Mouse (Mus musculus): ENCODE measurements around the gene Sppl2b. TPM values are rescaled to one million over a fixed set of nuclear protein-coding genes. Genes with fewer than 3 reads are reported as not detected.

Sppl2b gene
- polyA plus RNA-seq, 1 experiment from 2014 or later: 17.7 TPM

- H3K4me2 ChIP-seq (replicated peaks; ENCODE audit: low read depth): no peak overlapping the region
- 32% methylated on average over 10 of the region's 10 CpGs for WGBS
- ATAC-seq (ENCODE audit: low FRiP score, low TSS enrichment): no peak; the same call in 1 of the 2 replicates
Measured at GRCm38 (mm10) chr10:80881301-80881700, 26.2 kb downstream of the Sppl2b start.

DNA sequence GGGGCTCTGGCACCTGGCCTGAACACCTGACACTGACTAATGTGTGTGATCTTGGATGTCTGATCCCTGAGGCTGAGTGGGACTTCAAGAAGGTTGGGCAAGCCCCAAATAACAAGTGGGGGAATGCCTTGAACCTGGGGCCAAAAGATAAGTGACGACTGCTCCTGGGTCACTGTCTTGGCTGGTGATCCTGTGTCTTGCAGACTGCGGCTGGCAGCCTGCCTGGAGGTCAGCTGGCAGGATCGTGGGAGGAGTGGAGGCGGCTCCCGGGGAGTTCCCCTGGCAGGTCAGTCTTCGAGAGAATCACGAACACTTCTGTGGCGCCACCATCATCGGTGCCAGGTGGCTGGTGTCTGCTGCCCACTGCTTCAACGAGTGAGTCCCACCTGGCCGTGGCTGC is 32.1 kb downstream of the Sppl2b start:
- Histone ChIP-seq H3K27ac (replicated peaks) (no peak overlapping the region), H3K9ac (ENCODE audit: low read length) (no peak overlapping the region), H3K4me1 (replicated peaks; ENCODE audit: control insufficient read depth, insufficient read depth) (no peaks in the 10 kb centered on the region), H3K36me3 (ENCODE audit: control insufficient read depth, insufficient read depth, low read length) (no peaks in the 10 kb centered on the region), H3K4me3 (ENCODE audit: low read depth, low read length) (no peak overlapping the region), H3K4me2 (replicated peaks; ENCODE audit: low read depth) (no peak overlapping the region), H3K27me3 (ENCODE audit: control insufficient read depth, insufficient read depth, low read length) (no peaks in the 10 kb centered on the region), H3K9me3 (ENCODE audit: control insufficient read depth, low read length) (no peaks in the 10 kb centered on the region)
- DNase-seq (ENCODE audit: low spot score): no peak
- TF ChIP-seq EP300 (optimal IDR thresholded peaks at IDR 0.05) (no peak), CTCF (IDR thresholded peaks at IDR 0.05; ENCODE audit: low read depth) (no peak)
- ATAC-seq (ENCODE audit: low FRiP score, low TSS enrichment): no peak
- 51% methylated on average over 11 of the region's 11 CpGs for WGBS

More at GRCm38 (mm10) chr10:80881301-80881700, 26.2 kb downstream of the Sppl2b start:
- H3K27ac ChIP-seq (replicated peaks): no peak overlapping the region
- H3K27me3 ChIP-seq (ENCODE audit: control insufficient read depth, insufficient read depth, low read length): no peaks in the 10 kb centered on the region
- H3K36me3 ChIP-seq (ENCODE audit: control insufficient read depth, insufficient read depth, low read length): no peaks in the 10 kb centered on the region
- H3K9ac ChIP-seq (ENCODE audit: low read length): no peak overlapping the region
- TF ChIP-seq CTCF (IDR thresholded peaks at IDR 0.05; ENCODE audit: low read depth) (peak; percentile 81), EP300 (optimal IDR thresholded peaks at IDR 0.05) (no peak)
- H3K9me3 ChIP-seq (ENCODE audit: control insufficient read depth, low read length): no peaks in the 10 kb centered on the region
- peak; percentile 79 for DNase-seq (ENCODE audit: low spot score)
- H3K4me1 ChIP-seq (replicated peaks; ENCODE audit: control insufficient read depth, insufficient read depth): no peaks in the 10 kb centered on the region
- H3K4me3 ChIP-seq (ENCODE audit: low read depth, low read length): no peak overlapping the region

GRCm38 (mm10) chr10:80895100-80895499 is 40.0 kb downstream of the Sppl2b start:
- H3K9me3 ChIP-seq (ENCODE audit: control insufficient read depth, low read length): no peaks in the 10 kb centered on the region
- no peak overlapping the region for H3K4me3 ChIP-seq (ENCODE audit: low read depth, low read length)
- no peak overlapping the region for H3K9ac ChIP-seq (ENCODE audit: low read length)
- H3K27ac ChIP-seq (replicated peaks): no peak overlapping the region
- no peaks in the 10 kb centered on the region for H3K36me3 ChIP-seq (ENCODE audit: control insufficient read depth, insufficient read depth, low read length)
- no peak for ATAC-seq (ENCODE audit: low FRiP score, low TSS enrichment)
- H3K27me3 ChIP-seq (ENCODE audit: control insufficient read depth, insufficient read depth, low read length): no peaks in the 10 kb centered on the region
- peaks cover 3% of the 10 kb centered on the region for H3K4me1 ChIP-seq (replicated peaks; ENCODE audit: control insufficient read depth, insufficient read depth)
- WGBS: 87% methylated on average over 7 of the region's 7 CpGs
- no peak for DNase-seq (ENCODE audit: low spot score)
- TF ChIP-seq CTCF (IDR thresholded peaks at IDR 0.05; ENCODE audit: low read depth) (no peak), EP300 (optimal IDR thresholded peaks at IDR 0.05) (no peak)
- H3K4me2 ChIP-seq (replicated peaks; ENCODE audit: low read depth): no peak overlapping the region

DNA sequence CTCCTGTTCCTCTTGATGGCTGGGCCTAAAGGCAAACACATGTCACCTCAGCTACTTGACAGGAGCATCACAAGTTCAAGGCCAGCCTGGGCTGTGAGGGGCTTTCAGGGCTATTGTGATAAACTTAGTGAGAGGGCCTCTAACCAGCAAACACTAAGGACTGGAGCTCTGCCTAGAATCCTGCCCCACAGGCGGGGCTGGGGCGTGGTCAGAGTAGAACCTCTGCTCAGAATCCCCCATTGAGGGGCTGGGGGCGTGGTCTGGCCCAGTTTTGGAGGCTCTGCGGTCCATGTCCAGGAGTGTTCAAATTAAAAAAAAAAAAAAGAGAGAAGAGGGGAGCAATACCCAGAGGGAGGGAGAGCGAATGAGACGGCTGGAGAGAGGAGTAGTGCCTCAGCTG is 40.6 kb downstream of the Sppl2b start:
- Histone ChIP-seq H3K9me3 (ENCODE audit: control insufficient read depth, low read length) (no peaks in the 10 kb centered on the region), H3K4me2 (replicated peaks; ENCODE audit: low read depth) (no peak overlapping the region), H3K4me3 (ENCODE audit: low read depth, low read length) (no peak overlapping the region), H3K27me3 (ENCODE audit: control insufficient read depth, insufficient read depth, low read length) (no peaks in the 10 kb centered on the region), H3K4me1 (replicated peaks; ENCODE audit: control insufficient read depth, insufficient read depth) (peaks cover 3% of the 10 kb centered on the region), H3K27ac (replicated peaks) (no peak overlapping the region), H3K36me3 (ENCODE audit: control insufficient read depth, insufficient read depth, low read length) (no peaks in the 10 kb centered on the region), H3K9ac (ENCODE audit: low read length) (no peak overlapping the region)
- WGBS: 78% methylated on average over 6 of the region's 6 CpGs
- DNase-seq (ENCODE audit: low spot score): no peak
- no peak for ATAC-seq (ENCODE audit: low FRiP score, low TSS enrichment)
- TF ChIP-seq EP300 (optimal IDR thresholded peaks at IDR 0.05) (no peak), CTCF (IDR thresholded peaks at IDR 0.05; ENCODE audit: low read depth) (no peak)

DNA sequence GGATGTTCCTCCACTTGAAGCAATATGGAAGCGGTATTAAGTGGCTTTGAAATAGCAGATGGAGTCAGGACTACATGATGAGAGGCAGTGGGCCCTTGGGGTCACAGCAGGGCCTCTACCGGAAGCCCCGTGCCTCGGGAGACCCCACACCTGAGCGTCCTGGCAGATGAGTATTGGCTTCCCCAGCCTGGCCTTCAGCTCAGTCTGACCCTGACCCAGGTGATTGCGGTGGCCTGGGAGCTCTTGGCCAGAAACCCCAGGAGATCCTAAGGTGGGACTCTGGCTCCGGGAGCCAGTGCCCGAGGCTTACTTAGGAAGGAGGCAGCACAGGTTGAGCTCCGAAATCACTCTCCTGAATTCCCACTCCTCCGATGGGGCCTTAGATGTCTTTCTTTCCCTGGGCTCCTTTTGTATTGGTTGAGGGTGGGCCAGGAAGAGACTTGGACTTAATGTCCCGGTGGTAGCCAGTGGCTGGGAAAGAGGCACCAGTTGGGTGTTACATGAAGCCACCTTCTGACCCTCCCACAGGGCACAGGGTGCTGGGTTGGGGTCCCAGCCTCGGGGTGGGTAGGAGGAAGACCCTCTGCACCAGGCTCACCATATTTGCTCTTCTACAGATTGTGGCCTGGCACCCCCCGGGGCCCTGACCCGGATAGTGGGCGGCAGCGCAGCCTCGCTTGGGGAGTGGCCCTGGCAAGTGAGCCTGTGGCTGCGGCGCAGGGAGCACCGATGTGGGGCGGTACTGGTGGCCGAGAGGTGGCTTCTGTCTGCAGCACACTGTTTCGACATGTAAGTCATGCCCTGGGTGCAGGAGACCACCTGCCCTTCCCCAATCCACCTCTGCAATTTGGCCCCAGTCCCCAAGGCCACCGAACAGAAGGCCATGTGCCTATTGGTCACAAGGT is 41.8 kb downstream of the Sppl2b start:
- no peaks in the 10 kb centered on the region for H3K9me3 ChIP-seq (ENCODE audit: control insufficient read depth, low read length)
- no peaks in the 10 kb centered on the region for H3K27me3 ChIP-seq (ENCODE audit: control insufficient read depth, insufficient read depth, low read length)
- no peak overlapping the region for H3K27ac ChIP-seq (replicated peaks)
- no peak for TF ChIP-seq CTCF (IDR thresholded peaks at IDR 0.05; ENCODE audit: low read depth)
- TF ChIP-seq EP300 (optimal IDR thresholded peaks at IDR 0.05): no peak
- peaks cover 3% of the 10 kb centered on the region for H3K4me1 ChIP-seq (replicated peaks; ENCODE audit: control insufficient read depth, insufficient read depth)
- H3K4me3 ChIP-seq (ENCODE audit: low read depth, low read length): no peak overlapping the region
- DNase-seq (ENCODE audit: low spot score): no peak
- WGBS: 66% methylated on average over 24 of the region's 24 CpGs
- no peak for ATAC-seq (ENCODE audit: low FRiP score, low TSS enrichment)
- H3K4me2 ChIP-seq (replicated peaks; ENCODE audit: low read depth): no peak overlapping the region
- H3K9ac ChIP-seq (ENCODE audit: low read length): no peak overlapping the region
- no peaks in the 10 kb centered on the region for H3K36me3 ChIP-seq (ENCODE audit: control insufficient read depth, insufficient read depth, low read length)

GRCm38 (mm10) chr10:80897861-80898510 is 42.9 kb downstream of the Sppl2b start:
- Histone ChIP-seq H3K4me1 (replicated peaks; ENCODE audit: control insufficient read depth, insufficient read depth) (peaks cover 3% of the 10 kb centered on the region), H3K4me3 (ENCODE audit: low read depth, low read length) (no peak overlapping the region), H3K4me2 (replicated peaks; ENCODE audit: low read depth) (no peak overlapping the region), H3K9me3 (ENCODE audit: control insufficient read depth, low read length) (no peaks in the 10 kb centered on the region), H3K27ac (replicated peaks) (no peak overlapping the region), H3K36me3 (ENCODE audit: control insufficient read depth, insufficient read depth, low read length) (0 out of 2 replicates have a peak, but pooled peaks cover 5% of the 10 kb centered on the region), H3K27me3 (ENCODE audit: control insufficient read depth, insufficient read depth, low read length) (no peaks in the 10 kb centered on the region), H3K9ac (ENCODE audit: low read length) (no peak overlapping the region)
- DNase-seq (ENCODE audit: low spot score) (no peak), ATAC-seq (ENCODE audit: low FRiP score, low TSS enrichment) (no peak)
- no peak for TF ChIP-seq CTCF (IDR thresholded peaks at IDR 0.05; ENCODE audit: low read depth)
- TF ChIP-seq EP300 (optimal IDR thresholded peaks at IDR 0.05): no peak
- 34% methylated on average over 41 of the region's 41 CpGs for WGBS

Data from stomach, postnatal 0 days (tissue).